Mouse (Mus musculus) MEL (cell line): ENCODE results near the gene Bcan. TPM values are rescaled to one million over a fixed set of nuclear protein-coding genes. Genes with fewer than 3 reads are reported as not detected.

Experiments
- DNase-seq: peaks from one replicate; pipeline ENCODE4 v3.0.0; 2011; ENCODE audit warnings: low read depth, low spot score
- H3K27ac ChIP-seq: 2 replicates; pipeline ENCODE4 v1.5.1; 2012; ENCODE audit warnings: low read depth, mild to moderate bottlenecking, control low read depth, low read length, moderate library complexity; ENCODE audit not compliant: control insufficient read depth
- H3K27me3 ChIP-seq, 2 experiments: fragments of 150-350 bp in 1 of 2; sonication (generic) in 1 of 2; 2 replicates each; pipeline ENCODE4 v1.6.1; 2012; ENCODE audit warnings: low read length in 2 of 2, mild to moderate bottlenecking in 2 of 2, improper control_type of control experiment in 1 of 2, moderate library complexity in 1 of 2; ENCODE audit not compliant: insufficient read depth in 2 of 2, control insufficient read depth in 1 of 2
- H3K36me3 ChIP-seq, 2 experiments: 2 replicates each; pipeline ENCODE4 v1.6.1; 2012 to 2014; ENCODE audit warnings: low read length in 2 of 2, improper control_type of control experiment in 1 of 2, inconsistent platforms in 1 of 2, mild to moderate bottlenecking in 1 of 2; ENCODE audit not compliant: insufficient read depth in 2 of 2, control insufficient read depth in 1 of 2
- H3K4me1 ChIP-seq, 2 experiments: fragments of 150-350 bp in 1 of 2; sonication (generic) in 1 of 2; 2 replicates each; pipeline ENCODE4 v1.6.1; 2012; ENCODE audit warnings: low read length in 2 of 2, improper control_type of control experiment in 1 of 2, mild to moderate bottlenecking in 1 of 2; ENCODE audit not compliant: insufficient read depth in 2 of 2, control insufficient read depth in 1 of 2
- H3K4me3 ChIP-seq, 2 experiments: fragments of 150-350 bp in 1 of 2; sonication (generic) in 1 of 2; 2 replicates each; pipeline ENCODE4 v1.5.1; 2012; ENCODE audit warnings: low read depth in 2 of 2, low read length in 2 of 2, mild to moderate bottlenecking in 2 of 2, moderate library complexity in 2 of 2, control low read depth in 1 of 2, improper control_type of control experiment in 1 of 2; ENCODE audit not compliant: control insufficient read depth in 1 of 2, insufficient read depth in 1 of 2
- H3K79me2 ChIP-seq: 2 replicates; pipeline ENCODE4 v1.6.1; 2012; ENCODE audit warnings: mild to moderate bottlenecking, low read length, moderate library complexity; ENCODE audit not compliant: control insufficient read depth, poor library complexity, insufficient read depth
- H3K9ac ChIP-seq: 2 replicates; pipeline ENCODE4 v1.6.1; 2012; ENCODE audit warnings: low read depth, mild to moderate bottlenecking, control low read depth, low read length, moderate library complexity; ENCODE audit not compliant: control insufficient read depth, poor library complexity, severe bottlenecking
- H3K9me3 ChIP-seq: fragments of 150-350 bp; sonication (generic); replicated peaks from 2 replicates; pipeline ENCODE4 v1.6.1; 2012; ENCODE audit warnings: mild to moderate bottlenecking, low read length, improper control_type of control experiment, moderate library complexity; ENCODE audit not compliant: insufficient read depth
- BHLHE40 ChIP-seq: IDR thresholded peaks from 2 replicates; pipeline ENCODE4 v1.6.1; 2012; ENCODE audit warnings: low read depth, mild to moderate bottlenecking, inconsistent platforms, low read length, improper control_type of control experiment, borderline replicate concordance
- CHD1 ChIP-seq: IDR thresholded peaks from 2 replicates; pipeline ENCODE4 v1.6.1; 2012; ENCODE audit warnings: low read depth, mild to moderate bottlenecking, inconsistent platforms, low read length, improper control_type of control experiment
- CHD2 ChIP-seq: IDR thresholded peaks from 2 replicates; pipeline ENCODE4 v1.6.1; 2011; ENCODE audit warnings: low read length, improper control_type of control experiment
- CTCF ChIP-seq, 3 experiments: IDR thresholded peaks in 2 of 3; conservative IDR thresholded peaks in 1 of 3; 2 replicates each; pipeline ENCODE4 v1.5.1; 2011 to 2012; ENCODE audit warnings: low read length in 3 of 3, low read depth in 2 of 3, mild to moderate bottlenecking in 2 of 3, improper control_type of control experiment in 1 of 3, inconsistent platforms in 1 of 3, mixed read lengths in 1 of 3, moderate library complexity in 1 of 3; ENCODE audit not compliant: control insufficient read depth in 1 of 3, insufficient read depth in 1 of 3, poor library complexity in 1 of 3, severe bottlenecking in 1 of 3
- E2F4 ChIP-seq: IDR thresholded peaks from 2 replicates; pipeline ENCODE4 v1.6.1; 2011; ENCODE audit warnings: low read depth, low read length, improper control_type of control experiment, borderline replicate concordance
- ELF1 ChIP-seq: IDR thresholded peaks from 2 replicates; pipeline ENCODE4 v1.6.1; 2014; ENCODE audit warnings: low read depth, mild to moderate bottlenecking, inconsistent platforms, low read length, improper control_type of control experiment, moderate library complexity
- EP300 ChIP-seq, 2 experiments: IDR thresholded peaks; 2 replicates each; pipeline ENCODE4 v1.6.1; 2011; ENCODE audit warnings: improper control_type of control experiment in 2 of 2, low read length in 2 of 2, low read depth in 1 of 2, mild to moderate bottlenecking in 1 of 2
- ETS1 ChIP-seq: IDR thresholded peaks from 2 replicates; pipeline ENCODE4 v1.6.1; 2012; ENCODE audit warnings: low read depth, mild to moderate bottlenecking, inconsistent platforms, low read length, improper control_type of control experiment, moderate library complexity
- GABPA ChIP-seq: IDR thresholded peaks from 2 replicates; pipeline ENCODE4 v1.6.1; 2012; ENCODE audit warnings: low read depth, mild to moderate bottlenecking, inconsistent platforms, low read length, improper control_type of control experiment, moderate library complexity
- GATA1 ChIP-seq: IDR thresholded peaks from 2 replicates; pipeline ENCODE4 v1.6.1; 2011; ENCODE audit warnings: low read depth, low read length, improper control_type of control experiment
- HCFC1 ChIP-seq: IDR thresholded peaks from 2 replicates; pipeline ENCODE4 v1.6.1; 2012; ENCODE audit warnings: low read depth, mild to moderate bottlenecking, inconsistent platforms, low read length, improper control_type of control experiment, moderate library complexity
- JUND ChIP-seq: IDR thresholded peaks from 2 replicates; pipeline ENCODE4 v1.6.1; 2011; ENCODE audit warnings: low read depth, mild to moderate bottlenecking, improper control_type of control experiment, low read length
- KAT2A ChIP-seq: conservative IDR thresholded peaks from 2 replicates; pipeline ENCODE4 v1.6.1; 2012; ENCODE audit warnings: low read depth, low read length, improper control_type of control experiment, inconsistent platforms
- MAFK ChIP-seq: IDR thresholded peaks from 2 replicates; pipeline ENCODE4 v1.6.1; 2011; ENCODE audit warnings: low read depth, mild to moderate bottlenecking, low read length, improper control_type of control experiment, borderline replicate concordance
- MAX ChIP-seq: IDR thresholded peaks from 2 replicates; pipeline ENCODE4 v1.6.1; 2011; ENCODE audit warnings: low read length, improper control_type of control experiment
- MAZ ChIP-seq: IDR thresholded peaks from 2 replicates; pipeline ENCODE4 v1.6.1; 2012; ENCODE audit warnings: low read depth, mild to moderate bottlenecking, inconsistent platforms, low read length, improper control_type of control experiment
- MEF2A ChIP-seq: IDR thresholded peaks from 2 replicates; pipeline ENCODE4 v1.6.1; 2014; ENCODE audit warnings: low read depth, mild to moderate bottlenecking, inconsistent platforms, low read length, improper control_type of control experiment; ENCODE audit not compliant: poor library complexity, insufficient replicate concordance, severe bottlenecking; ENCODE audit errors: extremely low read depth
- MXI1 ChIP-seq: IDR thresholded peaks from 2 replicates; pipeline ENCODE4 v1.6.1; 2011; ENCODE audit warnings: mild to moderate bottlenecking, low read depth, low read length, improper control_type of control experiment
- MYC ChIP-seq: IDR thresholded peaks from 2 replicates; pipeline ENCODE4 v1.6.1; 2011; ENCODE audit warnings: low read depth, mild to moderate bottlenecking, low read length, improper control_type of control experiment, moderate library complexity
- NELFE ChIP-seq: IDR thresholded peaks from 2 replicates; pipeline ENCODE4 v1.6.1; 2011; ENCODE audit warnings: low read depth, low read length, improper control_type of control experiment
- NRF1 ChIP-seq: IDR thresholded peaks from 2 replicates; pipeline ENCODE4 v1.6.1; 2014; ENCODE audit warnings: low read depth, mild to moderate bottlenecking, inconsistent platforms, low read length, improper control_type of control experiment, moderate library complexity; ENCODE audit not compliant: poor library complexity, insufficient read depth, severe bottlenecking
- POLR2A ChIP-seq, 2 experiments: IDR thresholded peaks; 2 replicates each; pipeline ENCODE4 v1.6.1; 2011 to 2012; ENCODE audit warnings: low read length in 2 of 2, mild to moderate bottlenecking in 2 of 2, control low read depth in 1 of 2, improper control_type of control experiment in 1 of 2, low read depth in 1 of 2, moderate library complexity in 1 of 2; ENCODE audit not compliant: control insufficient read depth in 1 of 2, insufficient read depth in 1 of 2, poor library complexity in 1 of 2
- POLR2AphosphoS2 ChIP-seq: IDR thresholded peaks from 2 replicates; pipeline ENCODE4 v1.6.1; 2011; ENCODE audit warnings: low read length, improper control_type of control experiment
- RAD21 ChIP-seq: IDR thresholded peaks from 2 replicates; pipeline ENCODE4 v1.6.1; 2011; ENCODE audit warnings: mild to moderate bottlenecking, low read depth, low read length, improper control_type of control experiment
- RCOR1 ChIP-seq: IDR thresholded peaks from 2 replicates; pipeline ENCODE4 v1.6.1; 2012; ENCODE audit warnings: low read depth, mild to moderate bottlenecking, inconsistent platforms, low read length, improper control_type of control experiment
- SIN3A ChIP-seq: IDR thresholded peaks from 2 replicates; pipeline ENCODE4 v1.6.1; 2012; ENCODE audit warnings: low read length, improper control_type of control experiment, inconsistent platforms
- SMC3 ChIP-seq: IDR thresholded peaks from 2 replicates; pipeline ENCODE4 v1.6.1; 2011; ENCODE audit warnings: low read depth, low read length, improper control_type of control experiment
- TAL1 ChIP-seq: IDR thresholded peaks from 2 replicates; pipeline ENCODE4 v1.6.1; 2012; ENCODE audit warnings: mild to moderate bottlenecking, inconsistent platforms, low read length, moderate library complexity, mixed read lengths
- TBP ChIP-seq: IDR thresholded peaks from 2 replicates; pipeline ENCODE4 v1.8.0; 2011; ENCODE audit warnings: low read depth, low read length, improper control_type of control experiment
- TCF12 ChIP-seq: IDR thresholded peaks from 2 replicates; pipeline ENCODE4 v1.6.1; 2014; ENCODE audit warnings: low read depth, mild to moderate bottlenecking, inconsistent platforms, low read length, improper control_type of control experiment, moderate library complexity
- UBTF ChIP-seq: IDR thresholded peaks from 2 replicates; pipeline ENCODE4 v1.6.1; 2012; ENCODE audit warnings: low read depth, mild to moderate bottlenecking, inconsistent platforms, low read length, improper control_type of control experiment, moderate library complexity, borderline replicate concordance; ENCODE audit not compliant: insufficient read depth
- USF1 ChIP-seq: IDR thresholded peaks from 2 replicates; pipeline ENCODE4 v1.6.1; 2014; ENCODE audit warnings: low read depth, mild to moderate bottlenecking, inconsistent platforms, low read length, improper control_type of control experiment, moderate library complexity
- USF2 ChIP-seq, 2 experiments: IDR thresholded peaks; 2 replicates each; pipeline ENCODE4 v1.6.1; 2011 to 2012; ENCODE audit warnings: improper control_type of control experiment in 2 of 2, low read length in 2 of 2, borderline replicate concordance in 1 of 2, inconsistent platforms in 1 of 2, low read depth in 1 of 2, mild to moderate bottlenecking in 1 of 2; ENCODE audit not compliant: insufficient read depth in 1 of 2
- ZC3H11A ChIP-seq: IDR thresholded peaks from 2 replicates; pipeline ENCODE4 v1.6.1; 2012; ENCODE audit warnings: low read depth, mild to moderate bottlenecking, inconsistent platforms, low read length, improper control_type of control experiment
- ZMIZ1 ChIP-seq: IDR thresholded peaks from 2 replicates; pipeline ENCODE4 v1.6.1; 2012; ENCODE audit warnings: low read depth, mild to moderate bottlenecking, inconsistent platforms, low read length, improper control_type of control experiment, moderate library complexity
- ZNF384 ChIP-seq: IDR thresholded peaks from 2 replicates; pipeline ENCODE4 v1.6.1; 2012; ENCODE audit warnings: low read depth, mild to moderate bottlenecking, inconsistent platforms, low read length, improper control_type of control experiment
- polyA plus RNA-seq, 2 experiments: library from polyadenylated mRNA; stranded (reverse) in 1 of 2; unstranded in 1 of 2; fragments of >175 nt in 1 of 2; fragments of >200 nt in 1 of 2; gene quantifications; 2 replicates each; pipeline versions ENCODE4 v1.2.1 to v1.2.4; 2012; ENCODE audit warnings: low replicate concordance in 2 of 2, low read depth in 1 of 2; ENCODE audit not compliant: insufficient read length in 2 of 2, insufficient read depth in 1 of 2, missing spikeins in 1 of 2
- total RNA-seq: library from RNA; depleted of rRNA; stranded (reverse); fragments of 300-350 nt; gene quantifications from 2 replicates; pipeline ENCODE4 v1.2.3, GENCODE M21; 2012

Gene Bcan
- total and polyA plus RNA-seq, 3 experiments, result not detected

DNA sequence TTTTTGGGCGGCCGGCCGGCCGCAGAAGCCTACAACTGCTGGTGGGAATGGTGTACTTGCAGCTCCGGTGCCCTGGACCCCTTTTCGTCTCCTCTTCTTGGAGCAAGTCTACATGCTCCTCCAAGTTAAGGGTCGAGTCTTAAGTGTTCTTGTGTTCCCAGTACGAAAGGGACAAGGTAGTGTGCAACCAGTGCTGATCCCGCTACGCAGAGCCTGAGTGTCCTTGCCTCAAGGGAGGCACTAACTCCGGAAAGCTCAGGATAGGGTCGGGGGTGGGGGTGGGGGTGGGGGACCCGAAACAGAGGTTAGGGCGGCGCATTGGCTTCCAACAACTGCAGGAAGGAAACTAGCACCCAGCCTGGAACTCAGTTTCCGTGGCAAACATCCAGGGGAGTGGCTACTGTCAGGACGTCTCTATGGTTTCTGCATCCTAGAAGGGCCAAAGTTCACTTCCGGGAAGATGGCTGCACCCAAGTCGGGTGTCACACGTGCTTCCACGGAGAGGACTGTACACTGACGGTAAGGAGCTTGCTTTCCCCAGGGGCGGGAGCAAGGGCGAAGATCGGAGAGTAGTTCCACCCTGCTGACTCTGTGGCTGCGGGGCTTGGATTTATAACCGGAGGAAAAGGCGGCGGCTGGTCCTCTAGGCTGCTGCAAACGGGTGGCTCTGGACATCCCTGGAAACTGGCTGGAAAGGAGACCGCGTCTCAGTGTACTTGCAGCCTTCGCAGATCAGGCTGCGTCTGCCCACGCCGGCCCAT lies 42.8 kb upstream of the Bcan start, which contains the start of gene Gpatch4:
Gpatch4 (plus strand) TSS at position 448 of the 761 bp plus-strand sequence.
- DNase-seq, result peak; percentile 99
- Histone ChIP-seq H3K9me3 (no peaks in the 10 kb centered on the region), H3K27ac (peak within 1 kb of the TSS; percentile 59), H3K27me3 (peaks cover 4 to 11% of the 10 kb centered on the region in 2 experiments; a peak in 3 of 4 replicates), H3K4me1 (peaks cover 0 to 11% of the 10 kb centered on the region in 2 experiments; a peak in 2 of 4 replicates), H3K4me3 (peak within 1 kb of the TSS; percentile 67 to 96), H3K36me3 (peaks cover 0 to 22% of the 10 kb centered on the region in 2 experiments; a peak in 2 of 4 replicates), H3K9ac (peak within 1 kb of the TSS; percentile 89), H3K79me2 (peaks cover 37% of the 10 kb centered on the region)
- no peak for TF ChIP-seq RAD21
- TF ChIP-seq SMC3, result no peak
- peak; percentile 87 to 97 for TF ChIP-seq POLR2A (IDR thresholded peaks at IDR 0.05; ENCODE audit: control insufficient read depth in 1 of 2, insufficient read depth in 1 of 2, low read depth in 1 of 2, low read length in 2 of 2, poor library complexity in 1 of 2)
- TF ChIP-seq NRF1, result no peak
- peak; percentile 78 for TF ChIP-seq KAT2A
- no peak for TF ChIP-seq ZNF384
- peak; percentile 100 for TF ChIP-seq SIN3A
- no peak for TF ChIP-seq USF2 (IDR thresholded peaks at IDR 0.05; ENCODE audit: borderline replicate concordance in 1 of 2, insufficient read depth in 1 of 2, low read depth in 1 of 2, low read length in 2 of 2)
- TF ChIP-seq JUND, result no peak
- peak; percentile 96 for TF ChIP-seq NELFE
- no peak for TF ChIP-seq CTCF (IDR thresholded peaks at IDR 0.05 in 2 of 3, conservative IDR thresholded peaks at IDR 0.05 in 1 of 3; ENCODE audit: control insufficient read depth in 1 of 3, insufficient read depth in 1 of 3, low read depth in 2 of 3, low read length in 3 of 3, poor library complexity in 1 of 3, severe bottlenecking in 1 of 3)
- peak; percentile 91 for TF ChIP-seq TBP
- no peak for TF ChIP-seq EP300 (IDR thresholded peaks at IDR 0.05; ENCODE audit: low read depth in 1 of 2, low read length in 2 of 2)
- TF ChIP-seq MAFK, result no peak
- peak; percentile 78 for TF ChIP-seq TCF12
- TF ChIP-seq CHD1, result no peak
- no peak for TF ChIP-seq TAL1
- no peak for TF ChIP-seq ZMIZ1
- TF ChIP-seq ETS1, result peak; percentile 53; the same call in 1 of the 2 replicates
- peak; percentile 96 for TF ChIP-seq HCFC1
- TF ChIP-seq POLR2AphosphoS2, result peak; percentile 77
- TF ChIP-seq MAZ, result peak; percentile 17; the same call in 1 of the 2 replicates
- no peak; the same call in none of the 2 replicates for TF ChIP-seq CHD2
- TF ChIP-seq ELF1, result peak; percentile 96
- TF ChIP-seq GATA1, result no peak
- peak; percentile 71 for TF ChIP-seq USF1
- TF ChIP-seq MYC, result peak; percentile 100
- TF ChIP-seq MAX, result peak; percentile 100
- TF ChIP-seq MXI1, result peak; percentile 100
- no peak for TF ChIP-seq UBTF
- TF ChIP-seq ZC3H11A, result no peak
- TF ChIP-seq MEF2A, result no peak
- no peak for TF ChIP-seq GABPA
- peak; percentile 73; the same call in 1 of the 2 replicates for TF ChIP-seq BHLHE40
- no peak for TF ChIP-seq E2F4
- TF ChIP-seq RCOR1, result no peak
